ENCODE assay signal across 8 mouse cellular contexts in the genomic region with DNA sequence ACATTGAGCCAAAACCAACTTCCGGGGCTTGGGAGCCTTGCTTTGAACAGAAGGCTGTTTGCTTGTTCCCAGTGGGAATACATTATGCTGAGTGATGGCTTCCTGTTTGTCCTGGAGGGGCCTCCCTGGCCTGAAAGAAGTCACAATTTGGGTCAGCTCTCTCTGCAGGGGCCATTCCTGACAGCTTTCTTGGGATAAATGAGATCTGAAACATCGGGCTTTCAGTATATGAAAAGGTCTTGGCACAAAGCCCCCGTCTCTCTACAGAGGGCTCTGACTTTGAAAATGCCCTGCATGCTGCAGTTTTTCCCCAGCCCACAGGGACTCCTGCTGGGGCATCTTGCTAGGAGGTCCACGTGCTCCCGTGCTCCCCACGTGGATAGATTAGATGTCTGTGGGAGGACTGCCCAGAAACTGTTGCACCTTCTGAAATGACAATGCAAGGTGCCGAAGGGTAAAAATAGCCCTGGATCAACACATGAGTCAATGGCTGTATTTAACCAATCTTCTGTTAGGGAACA.
DNase-seq lines count a peak whose midpoint lies in the region; ATAC-seq and TF ChIP-seq lines count a peak whose summit lies in the region.

No protein-coding gene starts in this region.

- no peaks in the 10 kb centered on the region for H3K27me3 ChIP-seq in forebrain, postnatal 0 days (ENCODE audit: insufficient read depth, low read length)
- no peaks in the 10 kb centered on the region for H3K27me3 ChIP-seq in stomach, embryonic 16.5 days (ENCODE audit: control insufficient read depth, insufficient read depth, low read length)

- intact Hi-C loops in gastrocnemius, adult 2 months (cut with DNase I) = no loop called here

- no peaks in the 10 kb centered on the region for H3K9me3 ChIP-seq in forebrain, postnatal 0 days (ENCODE audit: low read length)
- no peaks in the 10 kb centered on the region for H3K9me3 ChIP-seq in stomach, embryonic 16.5 days (replicated peaks; ENCODE audit: control insufficient read depth, low read length)

- peak overlapping the region; percentile 28; the same call in 1 of the 2 replicates for H3K4me2 ChIP-seq in forebrain, postnatal 0 days (ENCODE audit: low read depth)
- H3K4me2 ChIP-seq in stomach, embryonic 16.5 days (ENCODE audit: low read depth, low read length) = no peak overlapping the region

- H3K4me3 ChIP-seq in gastrocnemius, adult 2 months = no peak overlapping the region
- no peak overlapping the region for H3K4me3 ChIP-seq in forebrain, postnatal 0 days (ENCODE audit: low read depth, low read length)
- H3K4me3 ChIP-seq in stomach, embryonic 16.5 days (replicated peaks; ENCODE audit: low read length) = no peak overlapping the region

- DNase-seq in gastrocnemius, adult 2 months = peak; percentile 17
- DNase-seq in gastrocnemius, adult 8-10 months (ENCODE audit: low spot score in 2 of 2) = no peak
- peak; percentile 47 for DNase-seq in forebrain, postnatal 0 days
- DNase-seq in heart, postnatal 4 days = peak; percentile 50
- DNase-seq in layer of hippocampus, adult 9-11 months = peak; percentile 38
- DNase-seq in mesoderm, embryonic 11.5 days (ENCODE audit: low read depth, low spot score) = peak; percentile 52

- WGBS in forebrain, postnatal 0 days = 4% methylated on average over 7 of the region's 7 CpGs
- WGBS in stomach, embryonic 16.5 days = 15% methylated on average over 7 of the region's 7 CpGs

- peak; percentile 59 for ATAC-seq in forebrain, postnatal 0 days
- ATAC-seq in stomach, embryonic 16.5 days (ENCODE audit: insufficient read depth, low FRiP score) = 0 out of 2 replicates have a peak, but pooled peaks have one; percentile 69
- no peak for ATAC-seq in erythroblast, adult 5-6 weeks (replicated peaks; ENCODE audit: low FRiP score, poor library complexity, severe bottlenecking)

- no peak overlapping the region for H3K9ac ChIP-seq in forebrain, postnatal 0 days
- H3K9ac ChIP-seq in stomach, embryonic 16.5 days (ENCODE audit: low read length) = no peak overlapping the region

- peaks cover 15% of the 10 kb centered on the region; the same call in 1 of the 2 replicates for H3K4me1 ChIP-seq in forebrain, postnatal 0 days (ENCODE audit: insufficient read depth)
- H3K4me1 ChIP-seq in stomach, embryonic 16.5 days (ENCODE audit: control insufficient read depth, insufficient read depth, low read length) = 0 out of 2 replicates have a peak, but pooled peaks cover 2% of the 10 kb centered on the region

- no peak overlapping the region for H3K27ac ChIP-seq in gastrocnemius, adult 2 months
- H3K27ac ChIP-seq in forebrain, postnatal 0 days (ENCODE audit: low read depth, low read length) = no peak overlapping the region
- H3K27ac ChIP-seq in stomach, embryonic 16.5 days (ENCODE audit: low read length) = no peak overlapping the region

- no peak for TF ChIP-seq CTCF in gastrocnemius, adult 2 months (IDR thresholded peaks at IDR 0.05)
- TF ChIP-seq CTCF in forebrain, postnatal 0 days (IDR thresholded peaks at IDR 0.05; ENCODE audit: low read depth) = 0 out of 2 replicates have a peak, but pooled peaks have one; percentile 16

- no peaks in the 10 kb centered on the region for H3K36me3 ChIP-seq in forebrain, postnatal 0 days (ENCODE audit: insufficient read depth)
- no peaks in the 10 kb centered on the region for H3K36me3 ChIP-seq in stomach, embryonic 16.5 days (ENCODE audit: control insufficient read depth, insufficient read depth, low read length)

Comparison
In these comparisons a context has a peak if more than half of its experiments do, and no peak if none do; other contexts are left out.
1. DNase-seq: peak in gastrocnemius, adult 2 months (single experiment), forebrain, postnatal 0 days (single experiment), heart, postnatal 4 days (single experiment), layer of hippocampus, adult 9-11 months (single experiment) and mesoderm, embryonic 11.5 days (single experiment); none in gastrocnemius, adult 8-10 months (0 of 2).